Mouse (Mus musculus) brain, embryonic 14.5 days (tissue): ENCODE measurements around the gene Sirt4.
"Not testable (repeated sequence)": the region's sequence is repeated elsewhere in the genome, so short reads cannot be mapped to it uniquely, and the experiment has no call there.

Experiments
- CTCF ChIP-seq: fragments of 200-500 bp; IDR thresholded peaks from 2 replicates; pipeline ENCODE4 v1.5.1; 2012; ENCODE audit warnings: inconsistent platforms, mild to moderate bottlenecking, moderate library complexity, borderline replicate concordance; ENCODE audit not compliant: insufficient read depth, insufficient read length; ENCODE audit errors: extremely low read depth
- POLR2A ChIP-seq: fragments of 200-500 bp; IDR thresholded peaks from 2 replicates; pipeline ENCODE4 v1.6.1; 2012; ENCODE audit warnings: mild to moderate bottlenecking, inconsistent platforms, borderline replicate concordance; ENCODE audit not compliant: poor library complexity, insufficient read depth, insufficient read length, severe bottlenecking; ENCODE audit errors: extremely low read depth

DNA sequence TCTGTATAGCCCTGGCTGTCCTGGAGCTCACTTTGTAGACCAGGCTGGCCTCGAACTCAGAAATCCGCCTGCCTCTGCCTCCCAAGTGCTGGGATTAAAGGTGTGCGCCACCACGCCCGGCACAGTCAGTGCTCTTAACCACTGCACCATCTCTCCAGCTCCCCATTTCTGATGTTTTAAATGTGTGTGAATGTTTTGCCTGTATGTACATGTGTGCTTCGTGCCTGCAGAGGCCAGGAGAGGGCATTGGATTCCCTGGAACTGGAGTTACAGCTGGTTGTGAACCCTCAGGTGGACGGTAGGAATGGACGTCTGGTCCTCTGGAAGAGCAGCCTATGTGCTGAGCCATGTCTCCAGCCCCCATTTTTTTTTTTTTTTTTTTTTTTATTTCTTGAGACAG, 33.7 kb upstream of the Sirt4 start:
- not testable (repeated sequence) for TF ChIP-seq CTCF, POLR2A
